Mouse (Mus musculus) neural tube, embryonic 11.5 days (tissue): ENCODE results near the gene Cd96. TPM values are rescaled to one million over a fixed set of nuclear protein-coding genes. Genes with fewer than 3 reads are reported as not detected.

Experiments
- ATAC-seq: fragments of 200-750 bp; cut with Nextera tagmentation; 2 replicates; pipeline ENCODE4 v1.8.0; 2017; ENCODE audit warnings: moderate number of reproducible peaks, mild to moderate bottlenecking, moderate TSS enrichment, moderate library complexity; ENCODE audit not compliant: insufficient read depth, low FRiP score, low TSS enrichment
- DNase-seq: peaks from one replicate; pipeline ENCODE4 v3.0.0-alpha.2; 2015; ENCODE audit warnings: low spot score
- H3K27ac ChIP-seq: fragments of 300-500 bp; sonication (generic); 2 replicates; pipeline ENCODE4 v1.5.1; 2014; ENCODE audit warnings: low read depth, mild to moderate bottlenecking, low read length
- H3K27me3 ChIP-seq: fragments of 300-500 bp; sonication (generic); 2 replicates; pipeline ENCODE4 v1.6.1; 2014; ENCODE audit warnings: mild to moderate bottlenecking, low read length, mixed read lengths; ENCODE audit not compliant: control insufficient read depth, insufficient read depth
- H3K36me3 ChIP-seq: fragments of 300-500 bp; sonication (generic); 2 replicates; pipeline ENCODE4 v1.6.1; 2014; ENCODE audit warnings: mild to moderate bottlenecking, low read length, moderate library complexity, mixed read lengths; ENCODE audit not compliant: control insufficient read depth, insufficient read depth
- H3K4me1 ChIP-seq: fragments of 300-500 bp; sonication (generic); 2 replicates; pipeline ENCODE4 v1.6.1; 2014; ENCODE audit warnings: low read length, mixed read lengths; ENCODE audit not compliant: control insufficient read depth, insufficient read depth
- H3K4me2 ChIP-seq: fragments of 300-500 bp; sonication (generic); 2 replicates; pipeline ENCODE4 v1.6.1; 2014; ENCODE audit warnings: low read depth, mild to moderate bottlenecking, moderate library complexity
- H3K4me3 ChIP-seq: fragments of 300-500 bp; sonication (generic); 2 replicates; pipeline ENCODE4 v1.5.1; 2014; ENCODE audit warnings: low read depth, low read length
- H3K9ac ChIP-seq: fragments of 300-500 bp; sonication (generic); 2 replicates; pipeline ENCODE4 v1.6.1; 2014; ENCODE audit warnings: mild to moderate bottlenecking, low read length
- H3K9me3 ChIP-seq: fragments of 300-500 bp; sonication (generic); 2 replicates; pipeline ENCODE4 v1.6.1; 2016; ENCODE audit warnings: low read length; ENCODE audit not compliant: control insufficient read depth
- WGBS: fragments of 180-500 bp; shearing (Covaris S2); extraction: QIAGEN DNeasy Blood & Tissue Kit; methylation state at CpG from one replicate; pipeline ENCODE4 v1.1.7; 2014; 5-methylcytosine and 5-hydroxymethylcytosine counted together
- polyA plus RNA-seq: library from polyadenylated mRNA; unstranded; fragments of >200 nt; fragmentation: Nextera tagmentation; extraction: Ambion mirVana; gene quantifications from 2 replicates; pipeline ENCODE4 v1.2.1, GENCODE M21; 2014

The Cd96 gene
- polyA plus RNA-seq, 1 experiment from 2014 or later, result 0.11 TPM

DNA sequence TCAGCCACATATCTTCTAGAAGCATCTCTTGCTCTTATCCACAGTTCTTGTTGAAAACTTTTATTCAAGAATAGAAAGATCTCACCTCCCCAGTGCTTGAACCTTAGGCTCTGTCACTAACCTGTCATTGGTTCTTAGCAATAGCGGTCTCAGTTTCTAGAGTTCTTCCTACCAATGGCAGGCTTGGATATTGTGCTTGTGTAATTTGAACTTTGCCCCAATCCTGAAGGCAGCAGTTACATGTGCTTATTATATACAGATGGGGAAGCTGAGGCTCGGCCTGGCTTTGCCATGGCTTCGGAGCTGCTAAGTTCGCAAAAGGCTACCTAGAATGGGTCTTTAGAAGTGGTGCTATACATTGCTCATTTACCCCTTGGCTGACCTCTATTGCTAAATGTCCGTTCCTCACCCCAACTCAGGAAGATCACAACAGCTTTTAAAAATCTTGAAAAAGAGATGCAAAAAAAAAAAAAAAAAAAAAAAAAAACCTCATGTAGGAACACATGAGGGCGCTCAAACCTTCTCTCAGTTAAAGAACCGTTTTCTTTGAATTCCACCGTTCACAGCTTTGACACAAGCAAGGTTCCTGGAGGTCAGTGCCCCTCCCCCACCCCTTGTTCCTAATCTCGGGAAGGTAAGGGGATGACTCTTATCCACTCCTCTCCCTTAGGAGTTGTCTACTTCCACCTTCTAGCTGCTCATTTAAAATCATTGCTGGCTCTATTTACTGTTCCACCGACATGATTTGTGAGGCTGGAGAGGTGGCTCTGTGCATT lies 129.0 kb downstream of the Cd96 start:
- H3K4me1 ChIP-seq, result no peaks in the 10 kb centered on the region
- no peak overlapping the region for H3K9ac ChIP-seq
- 48% methylated on average over 10 of the region's 10 CpGs for WGBS
- no peak for DNase-seq
- no peak overlapping the region for H3K4me2 ChIP-seq
- ATAC-seq, result no peak
- no peak overlapping the region for H3K27ac ChIP-seq
- H3K9me3 ChIP-seq, result no peaks in the 10 kb centered on the region
- H3K27me3 ChIP-seq, result no peaks in the 10 kb centered on the region
- no peaks in the 10 kb centered on the region for H3K36me3 ChIP-seq
- H3K4me3 ChIP-seq, result no peak overlapping the region

DNA sequence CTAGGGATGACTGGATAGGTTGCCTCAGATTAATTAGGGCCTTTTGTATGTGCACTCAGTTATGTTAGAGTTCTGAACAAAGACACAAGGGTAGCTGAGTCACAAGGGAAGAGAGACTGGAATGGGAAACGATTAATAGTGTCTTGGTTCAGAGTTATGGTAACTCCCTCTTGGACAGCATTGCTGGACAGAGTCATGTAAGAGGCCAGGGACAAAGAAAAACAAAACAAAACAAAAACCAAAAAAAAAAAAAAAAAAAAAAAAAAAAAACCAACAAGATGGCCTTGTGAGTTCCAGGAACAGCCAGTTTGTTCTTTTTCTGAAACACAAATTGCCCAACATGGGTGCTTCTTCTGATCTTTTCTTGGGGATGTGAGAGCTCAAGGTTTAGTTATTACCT lies 133.8 kb downstream of the Cd96 start:
- H3K36me3 ChIP-seq, result no peaks in the 10 kb centered on the region
- DNase-seq, result no peak
- H3K9ac ChIP-seq, result no peak overlapping the region
- no peak overlapping the region for H3K27ac ChIP-seq
- ATAC-seq, result no peak
- no peaks in the 10 kb centered on the region for H3K27me3 ChIP-seq
- H3K4me1 ChIP-seq, result no peaks in the 10 kb centered on the region
- no peak overlapping the region for H3K4me3 ChIP-seq
- 70% methylated on average over 1 of the region's 1 CpGs for WGBS
- H3K4me2 ChIP-seq, result no peak overlapping the region
- H3K9me3 ChIP-seq, result no peaks in the 10 kb centered on the region

Other genes with a start within 250 kb of the Cd96 start
- gene Phldb2, start 166.7 kb downstream of the Cd96 start, polyA plus RNA-seq, result 31.4 and 32.6 TPM in 2 replicates
- 3.9 and 5.1 TPM in 2 replicates for gene Plcxd2, start 110.0 kb downstream of the Cd96 start, polyA plus RNA-seq
- gene Gm4737, start 34.8 kb upstream of the Cd96 start, polyA plus RNA-seq, result 1.8 and 3.1 TPM in 2 replicates